Mouse (Mus musculus) neural tube, embryonic 13.5 days (tissue): Measurements from ENCODE around the gene Adamts6. TPM values are rescaled to one million over a fixed set of nuclear protein-coding genes. Genes with fewer than 3 reads are reported as not detected.

Experiments
- ATAC-seq: fragments of 200-750 bp; cut with Nextera tagmentation; 2 replicates; pipeline ENCODE4 v1.8.0; 2017; ENCODE audit warnings: low read depth, mild to moderate bottlenecking, moderate TSS enrichment, moderate library complexity
- H3K27ac ChIP-seq: fragments of 300-500 bp; sonication (generic); replicated peaks from 2 replicates; pipeline ENCODE4 v1.5.1; 2015; ENCODE audit warnings: moderate library complexity, mild to moderate bottlenecking, inconsistent platforms
- H3K27me3 ChIP-seq: fragments of 300-500 bp; sonication (generic); 2 replicates; pipeline ENCODE4 v1.6.1; 2015; ENCODE audit warnings: mild to moderate bottlenecking, inconsistent platforms
- H3K36me3 ChIP-seq: fragments of 300-500 bp; sonication (generic); 2 replicates; pipeline ENCODE4 v1.6.1; 2015; ENCODE audit warnings: mild to moderate bottlenecking, inconsistent platforms
- H3K4me1 ChIP-seq: fragments of 300-500 bp; sonication (generic); replicated peaks from 2 replicates; pipeline ENCODE4 v1.6.1; 2015; ENCODE audit warnings: inconsistent platforms
- H3K4me2 ChIP-seq: fragments of 300-500 bp; sonication (generic); 2 replicates; pipeline ENCODE4 v1.6.1; 2015; ENCODE audit warnings: inconsistent platforms, mild to moderate bottlenecking, moderate library complexity
- H3K4me3 ChIP-seq: fragments of 300-500 bp; sonication (generic); 2 replicates; pipeline ENCODE4 v1.5.1; 2015; ENCODE audit warnings: mild to moderate bottlenecking, inconsistent platforms
- H3K9ac ChIP-seq: fragments of 300-500 bp; sonication (generic); 2 replicates; pipeline ENCODE4 v1.6.1; 2015; ENCODE audit warnings: moderate library complexity, mild to moderate bottlenecking, inconsistent platforms
- H3K9me3 ChIP-seq: fragments of 300-500 bp; sonication (generic); 2 replicates; pipeline ENCODE4 v1.6.1; 2016; ENCODE audit warnings: inconsistent platforms
- WGBS: fragments of 180-500 bp; shearing (Covaris S2); methylation state at CpG from one replicate; pipeline ENCODE4 v1.1.7; 2015; 5-methylcytosine and 5-hydroxymethylcytosine counted together
- polyA plus RNA-seq: library from polyadenylated mRNA; unstranded; fragments of >200 nt; fragmentation: Nextera tagmentation; extraction: Ambion mirVana; gene quantifications from 2 replicates; pipeline ENCODE4 v1.2.1, GENCODE M21; 2015

The Adamts6 gene
- polyA plus RNA-seq, 1 experiment from 2014 or later, result 1.0 TPM

DNA sequence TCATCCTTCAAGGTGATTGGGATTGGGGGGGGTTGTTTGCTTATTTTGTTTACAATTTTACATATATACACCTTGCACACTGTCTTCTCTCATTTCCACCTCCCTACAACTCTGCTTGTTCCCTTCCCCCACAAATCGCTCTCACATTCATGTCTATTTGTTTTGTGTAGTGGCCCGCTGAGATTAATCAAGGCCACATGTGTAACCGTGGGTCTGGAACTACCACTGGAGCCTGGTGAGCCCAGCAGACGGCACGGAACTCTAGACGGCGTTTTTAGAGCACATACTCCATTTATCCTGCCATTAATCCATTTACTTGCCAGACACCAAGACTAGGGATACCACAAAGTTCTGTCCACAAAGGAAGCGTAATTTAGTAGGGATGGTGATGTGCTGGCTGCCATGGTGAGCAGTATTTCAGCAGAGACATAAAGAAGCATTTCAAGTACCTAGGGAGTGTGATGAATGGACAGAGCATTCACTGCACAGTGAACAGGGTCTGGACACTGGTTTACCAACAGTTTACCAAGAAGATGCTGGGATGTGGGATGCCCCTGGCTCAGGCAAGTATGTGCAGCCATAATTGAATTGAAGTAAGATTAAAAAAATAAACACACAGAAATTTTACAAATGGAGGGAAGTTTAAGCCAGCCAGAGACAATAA lies 194.9 kb downstream of the Adamts6 start:
- Histone ChIP-seq H3K36me3 (no peaks in the 10 kb centered on the region), H3K27ac (no peak overlapping the region), H3K9ac (no peak overlapping the region), H3K4me1 (no peaks in the 10 kb centered on the region; the same call in 1 of the 2 replicates), H3K4me2 (no peak overlapping the region), H3K27me3 (no peaks in the 10 kb centered on the region), H3K9me3 (no peaks in the 10 kb centered on the region), H3K4me3 (no peak overlapping the region)
- peak; percentile 61 for ATAC-seq
- 59% methylated on average over 8 of the region's 8 CpGs for WGBS

DNA sequence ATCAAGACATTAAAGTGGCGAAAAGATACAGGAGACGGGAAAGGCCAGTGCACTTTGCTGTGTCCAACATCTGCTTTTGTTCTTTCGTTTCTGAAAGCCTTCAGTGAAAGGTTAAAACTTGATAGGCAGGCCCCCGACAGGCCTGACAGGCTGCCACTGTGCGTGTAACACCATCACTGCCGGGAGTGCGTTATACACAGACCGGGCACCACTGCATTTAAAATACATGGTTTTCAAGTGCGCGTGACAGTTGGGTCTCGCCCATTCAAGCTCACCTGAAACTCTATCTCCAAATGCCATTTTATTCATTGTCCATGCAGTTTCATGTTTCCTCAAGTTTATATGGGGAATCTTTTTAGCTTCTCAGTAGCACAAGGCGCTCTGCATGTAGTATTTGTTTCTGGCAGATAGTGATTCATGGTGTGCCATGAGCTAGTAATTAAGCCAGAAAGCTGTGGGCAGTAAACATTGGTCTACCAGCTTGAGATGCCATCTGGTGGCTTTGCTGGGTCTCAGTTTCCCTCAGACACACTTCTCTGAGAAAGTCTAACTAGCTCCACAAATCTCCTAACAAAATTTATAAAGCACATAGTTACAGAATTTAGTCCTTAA lies 195.6 kb downstream of the Adamts6 start:
- Histone ChIP-seq H3K4me1 (no peaks in the 10 kb centered on the region; the same call in 1 of the 2 replicates), H3K4me2 (no peak overlapping the region), H3K27me3 (no peaks in the 10 kb centered on the region), H3K27ac (no peak overlapping the region), H3K4me3 (no peak overlapping the region), H3K9ac (no peak overlapping the region), H3K36me3 (no peaks in the 10 kb centered on the region), H3K9me3 (no peaks in the 10 kb centered on the region)
- WGBS, result 87% methylated on average over 12 of the region's 12 CpGs
- no peak for ATAC-seq

DNA sequence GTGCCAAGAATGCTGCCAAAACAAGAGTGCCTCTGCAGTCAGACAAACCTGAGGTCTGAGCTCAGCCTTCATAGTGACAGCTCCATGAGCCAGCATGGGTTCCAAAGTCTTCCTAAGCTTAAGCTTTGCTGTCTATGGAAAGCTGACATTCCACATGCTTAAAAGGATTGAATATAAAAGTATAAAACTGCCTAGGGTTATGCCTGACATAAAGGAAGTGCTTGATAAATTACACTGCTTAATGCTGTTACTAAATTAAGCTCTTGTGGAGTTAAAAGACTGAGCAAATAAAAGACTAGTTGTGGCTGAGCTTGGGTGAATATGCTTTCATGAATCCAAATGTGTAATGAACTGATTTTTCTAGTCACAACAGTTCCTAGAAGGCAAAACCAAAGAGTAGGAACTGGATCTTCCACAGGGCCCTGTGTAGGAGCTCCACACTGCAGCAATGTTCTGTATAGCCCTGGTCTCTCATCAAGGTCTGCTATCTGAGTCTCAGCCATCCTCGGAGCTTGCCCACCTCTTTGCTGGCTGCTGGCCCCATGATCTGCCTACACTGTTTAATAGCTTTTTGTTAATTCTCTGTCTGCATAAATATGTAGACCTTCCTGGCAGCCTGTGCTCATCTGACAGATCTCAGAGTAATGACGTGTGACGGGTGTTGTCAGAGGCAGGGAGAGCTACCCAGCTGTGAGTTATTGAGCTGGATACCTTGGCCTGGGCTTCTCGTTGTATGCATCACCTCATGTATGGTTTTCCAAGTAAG lies 203.6 kb downstream of the Adamts6 start:
- ATAC-seq, result peak; percentile 47; the same call in 1 of the 2 replicates
- WGBS, result 62% methylated on average over 4 of the region's 4 CpGs
- Histone ChIP-seq H3K4me3 (no peak overlapping the region), H3K36me3 (no peaks in the 10 kb centered on the region), H3K9me3 (no peaks in the 10 kb centered on the region), H3K27ac (no peak overlapping the region), H3K4me1 (no peaks in the 10 kb centered on the region; the same call in 1 of the 2 replicates), H3K4me2 (no peak overlapping the region), H3K27me3 (no peaks in the 10 kb centered on the region), H3K9ac (no peak overlapping the region)

DNA sequence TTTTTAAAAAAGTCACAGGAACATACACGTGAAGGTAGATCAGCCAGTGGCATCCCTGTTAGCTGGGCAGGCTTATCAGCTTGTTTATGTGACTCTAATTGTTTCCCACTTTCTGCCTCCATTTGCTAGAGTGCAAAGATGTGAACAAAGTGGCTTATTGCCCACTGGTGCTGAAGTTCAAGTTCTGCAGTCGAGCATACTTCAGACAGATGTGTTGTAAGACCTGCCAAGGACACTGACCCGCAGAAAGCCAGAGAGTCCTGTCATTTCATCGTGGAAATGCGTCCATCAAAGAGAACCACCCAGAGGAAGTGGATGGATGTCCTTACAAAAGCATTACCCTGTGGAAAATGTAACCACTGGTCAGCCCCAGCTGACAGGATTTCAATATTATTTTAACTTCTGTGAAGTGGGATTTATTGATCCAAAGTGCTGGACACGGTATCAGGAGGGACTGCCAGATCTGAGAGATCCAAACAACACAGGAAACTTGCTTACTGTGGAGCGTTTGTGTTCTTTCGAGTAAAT lies 205.9 kb downstream of the Adamts6 start:
- Histone ChIP-seq H3K27me3 (no peaks in the 10 kb centered on the region), H3K9ac (no peak overlapping the region), H3K4me1 (no peaks in the 10 kb centered on the region; the same call in 1 of the 2 replicates), H3K4me2 (no peak overlapping the region), H3K4me3 (no peak overlapping the region), H3K27ac (no peak overlapping the region), H3K9me3 (no peaks in the 10 kb centered on the region), H3K36me3 (no peaks in the 10 kb centered on the region)
- ATAC-seq, result no peak
- WGBS, result 75% methylated on average over 8 of the region's 8 CpGs

DNA sequence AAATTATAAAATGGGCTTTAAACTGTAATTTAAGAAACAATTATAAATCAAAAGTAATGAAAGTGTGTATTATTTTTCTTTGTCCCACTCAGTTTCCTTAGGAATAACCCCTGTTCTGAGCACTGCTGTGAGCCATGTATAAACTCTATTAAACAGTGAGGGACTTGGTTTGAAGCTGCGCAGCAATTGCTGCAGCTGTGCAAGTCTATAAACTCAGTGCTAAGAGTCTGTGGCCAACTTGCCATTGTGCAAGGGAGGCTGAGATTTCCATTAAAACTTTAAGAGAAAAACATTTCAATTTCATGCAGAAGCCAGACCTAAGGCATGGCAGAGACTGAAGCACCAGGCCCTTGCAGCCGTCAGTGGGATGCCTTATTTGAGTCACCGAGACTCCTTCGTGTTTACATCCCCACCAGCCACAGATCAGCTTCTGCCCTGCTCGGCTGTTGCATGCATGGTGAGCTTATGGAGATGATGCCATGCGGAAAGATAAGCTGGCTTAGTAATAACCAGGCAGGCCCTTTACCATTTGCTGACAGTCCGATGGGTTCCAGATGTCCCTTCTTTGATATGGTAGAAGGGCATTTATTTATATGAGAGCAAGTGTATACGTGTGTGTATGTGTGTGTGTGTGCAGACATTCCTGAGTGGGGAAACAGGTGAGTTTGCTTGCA lies 206.7 kb downstream of the Adamts6 start:
- H3K9me3 ChIP-seq, result no peaks in the 10 kb centered on the region
- H3K4me3 ChIP-seq, result no peak overlapping the region
- no peak overlapping the region for H3K9ac ChIP-seq
- no peak for ATAC-seq
- H3K4me1 ChIP-seq, result no peaks in the 10 kb centered on the region; the same call in 1 of the 2 replicates
- no peak overlapping the region for H3K27ac ChIP-seq
- no peaks in the 10 kb centered on the region for H3K36me3 ChIP-seq
- no peaks in the 10 kb centered on the region for H3K27me3 ChIP-seq
- WGBS, result 77% methylated on average over 8 of the region's 8 CpGs
- no peak overlapping the region for H3K4me2 ChIP-seq

DNA sequence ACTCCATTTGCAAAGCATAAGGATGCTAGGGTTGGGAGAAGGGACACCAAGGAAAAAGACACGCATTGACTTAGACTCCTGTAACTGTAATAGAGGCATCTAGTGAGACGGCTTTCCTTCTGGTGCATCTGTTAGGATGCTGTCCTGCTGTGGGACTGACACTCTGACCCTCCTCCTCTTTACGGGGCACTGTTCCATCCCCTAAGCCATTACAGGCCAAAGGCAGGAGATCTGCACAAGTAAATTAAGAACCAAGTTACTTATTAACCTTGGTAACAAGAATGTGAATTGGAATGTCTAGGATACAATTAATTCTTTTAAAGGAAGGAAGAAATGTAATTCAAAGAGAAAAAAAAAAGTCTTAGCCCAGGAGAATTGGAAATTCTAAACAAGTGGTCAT lies 210.0 kb downstream of the Adamts6 start:
- no peaks in the 10 kb centered on the region for H3K9me3 ChIP-seq
- 32% methylated on average over 3 of the region's 3 CpGs for WGBS
- no peak overlapping the region for H3K4me3 ChIP-seq
- no peak overlapping the region for H3K4me2 ChIP-seq
- H3K4me1 ChIP-seq, result no peaks in the 10 kb centered on the region
- no peak for ATAC-seq
- H3K9ac ChIP-seq, result no peak overlapping the region
- H3K36me3 ChIP-seq, result no peaks in the 10 kb centered on the region
- no peak overlapping the region for H3K27ac ChIP-seq
- H3K27me3 ChIP-seq, result no peaks in the 10 kb centered on the region

DNA sequence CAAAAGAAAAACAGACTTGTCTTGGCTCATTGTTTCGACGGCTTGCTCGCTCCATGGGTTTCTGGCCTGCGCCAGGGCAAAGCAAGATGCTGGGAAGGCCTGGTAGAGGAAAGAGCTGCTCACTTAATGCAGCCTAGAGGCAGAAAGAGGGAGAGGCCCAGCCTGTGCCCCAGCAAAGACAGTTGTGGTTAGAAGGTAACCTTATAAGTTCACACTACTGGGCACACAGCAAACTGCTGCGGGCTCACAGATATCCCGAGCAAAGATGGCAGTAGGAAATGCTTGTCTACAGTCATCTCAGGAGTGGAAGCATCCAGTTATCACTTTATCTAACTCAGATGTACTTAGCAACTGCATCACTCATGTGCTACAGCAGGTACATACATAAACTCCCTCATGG lies 211.0 kb downstream of the Adamts6 start:
- Histone ChIP-seq H3K27me3 (no peaks in the 10 kb centered on the region), H3K4me2 (no peak overlapping the region), H3K9ac (no peak overlapping the region), H3K4me1 (no peaks in the 10 kb centered on the region), H3K27ac (no peak overlapping the region), H3K9me3 (no peaks in the 10 kb centered on the region), H3K36me3 (no peaks in the 10 kb centered on the region), H3K4me3 (no peak overlapping the region)
- WGBS, result 97% methylated on average over 6 of the region's 6 CpGs
- ATAC-seq, result no peak

DNA sequence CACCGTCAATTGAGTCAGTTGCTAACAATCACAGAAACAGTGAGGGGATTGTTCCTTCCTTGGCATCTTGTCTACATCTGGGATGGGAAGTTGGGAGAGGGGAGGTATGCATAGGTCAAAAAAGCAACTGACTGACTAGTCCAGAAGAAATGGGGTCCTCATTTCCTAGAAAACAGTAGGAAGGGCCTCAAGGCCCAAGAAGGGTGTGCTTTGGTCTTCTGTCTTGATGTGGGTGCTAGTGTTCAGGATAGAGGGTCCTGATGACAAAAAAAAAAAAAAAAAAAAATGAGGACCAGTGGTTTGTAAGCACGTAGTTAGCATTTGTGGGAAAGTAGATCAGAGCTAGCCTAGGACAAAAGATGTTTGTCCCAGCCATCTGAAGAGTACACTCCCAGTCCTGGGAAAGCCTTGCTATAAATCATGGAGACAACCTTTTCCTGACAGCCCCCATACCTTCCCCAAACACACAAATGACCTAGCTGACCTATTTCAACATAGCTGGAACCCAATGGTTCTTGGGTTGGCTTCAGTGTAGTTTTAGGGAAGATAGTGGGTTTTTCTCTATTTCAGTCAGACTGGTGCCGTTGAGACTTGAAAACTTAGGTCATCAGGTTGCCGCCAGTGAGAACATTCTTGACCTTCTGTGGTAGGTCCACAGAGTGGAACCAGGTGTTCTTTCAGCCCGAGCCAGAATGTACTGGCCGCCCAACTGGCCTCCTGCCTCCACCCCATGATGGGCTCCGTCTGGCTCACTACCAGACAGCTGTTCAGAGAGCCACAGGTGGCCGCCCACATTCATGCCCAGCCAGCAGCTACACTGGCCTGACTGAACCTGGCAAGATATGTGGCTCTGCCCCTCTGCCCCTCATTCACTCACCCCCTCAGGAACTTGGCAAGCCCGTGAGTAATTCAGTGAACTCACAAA lies 211.7 kb downstream of the Adamts6 start:
- WGBS, result 77% methylated on average over 9 of the region's 9 CpGs
- Histone ChIP-seq H3K4me1 (no peaks in the 10 kb centered on the region), H3K27ac (no peak overlapping the region), H3K9me3 (no peaks in the 10 kb centered on the region), H3K4me2 (no peak overlapping the region), H3K27me3 (no peaks in the 10 kb centered on the region), H3K4me3 (no peak overlapping the region), H3K9ac (no peak overlapping the region), H3K36me3 (no peaks in the 10 kb centered on the region)
- ATAC-seq, result no peak

DNA sequence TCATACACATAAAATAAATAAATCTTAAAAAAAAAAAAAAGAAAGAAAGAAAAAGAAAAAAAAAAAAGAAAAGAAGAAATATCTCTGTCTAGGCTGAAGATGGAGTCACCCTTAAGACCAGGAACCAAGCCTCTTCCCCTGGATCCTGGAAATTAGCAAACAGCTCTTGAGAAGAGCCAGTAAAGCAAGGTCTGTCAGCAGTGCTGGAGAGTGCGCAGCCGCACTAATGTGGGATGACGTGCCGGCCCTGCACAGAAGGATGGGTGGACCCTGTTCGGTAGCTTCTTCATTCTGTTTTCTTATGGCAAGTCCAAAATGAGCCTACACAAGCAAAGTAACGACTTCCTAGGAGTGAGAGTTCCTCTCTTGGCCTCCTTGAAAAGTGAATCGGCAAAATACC lies 214.8 kb downstream of the Adamts6 start:
- H3K27me3 ChIP-seq, result no peaks in the 10 kb centered on the region
- no peak overlapping the region for H3K4me3 ChIP-seq
- H3K9ac ChIP-seq, result no peak overlapping the region
- H3K36me3 ChIP-seq, result no peaks in the 10 kb centered on the region
- H3K27ac ChIP-seq, result no peak overlapping the region
- no peak overlapping the region for H3K4me2 ChIP-seq
- no peak for ATAC-seq
- 92% methylated on average over 7 of the region's 7 CpGs for WGBS
- H3K9me3 ChIP-seq, result no peaks in the 10 kb centered on the region
- no peaks in the 10 kb centered on the region for H3K4me1 ChIP-seq

DNA sequence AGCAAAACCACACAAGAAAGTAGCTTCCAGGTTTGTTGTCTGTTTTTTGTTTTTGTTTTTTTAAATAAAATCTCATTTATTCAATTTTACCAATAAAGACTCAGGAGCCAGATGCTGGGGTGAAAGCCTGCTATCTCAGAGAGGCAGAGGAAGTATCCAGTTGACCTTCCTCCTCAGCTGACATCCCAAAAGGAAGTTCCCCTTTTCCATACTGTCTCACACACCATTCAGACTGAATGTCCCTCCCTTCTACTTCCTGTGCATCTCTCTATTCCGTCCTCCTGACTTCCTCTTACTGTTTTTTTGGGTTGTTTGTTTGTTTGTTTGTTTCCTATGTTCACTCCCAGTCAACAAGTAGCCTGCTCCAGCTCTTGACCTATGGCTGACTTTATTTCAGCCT lies 216.4 kb downstream of the Adamts6 start:
- ATAC-seq, result no peak
- H3K4me1 ChIP-seq, result no peaks in the 10 kb centered on the region
- H3K9me3 ChIP-seq, result no peaks in the 10 kb centered on the region
- no peak overlapping the region for H3K4me3 ChIP-seq
- H3K27me3 ChIP-seq, result no peaks in the 10 kb centered on the region
- H3K36me3 ChIP-seq, result no peaks in the 10 kb centered on the region
- H3K4me2 ChIP-seq, result no peak overlapping the region
- no peak overlapping the region for H3K27ac ChIP-seq
- H3K9ac ChIP-seq, result no peak overlapping the region
- WGBS, result 65% methylated on average over 1 of the region's 1 CpGs

DNA sequence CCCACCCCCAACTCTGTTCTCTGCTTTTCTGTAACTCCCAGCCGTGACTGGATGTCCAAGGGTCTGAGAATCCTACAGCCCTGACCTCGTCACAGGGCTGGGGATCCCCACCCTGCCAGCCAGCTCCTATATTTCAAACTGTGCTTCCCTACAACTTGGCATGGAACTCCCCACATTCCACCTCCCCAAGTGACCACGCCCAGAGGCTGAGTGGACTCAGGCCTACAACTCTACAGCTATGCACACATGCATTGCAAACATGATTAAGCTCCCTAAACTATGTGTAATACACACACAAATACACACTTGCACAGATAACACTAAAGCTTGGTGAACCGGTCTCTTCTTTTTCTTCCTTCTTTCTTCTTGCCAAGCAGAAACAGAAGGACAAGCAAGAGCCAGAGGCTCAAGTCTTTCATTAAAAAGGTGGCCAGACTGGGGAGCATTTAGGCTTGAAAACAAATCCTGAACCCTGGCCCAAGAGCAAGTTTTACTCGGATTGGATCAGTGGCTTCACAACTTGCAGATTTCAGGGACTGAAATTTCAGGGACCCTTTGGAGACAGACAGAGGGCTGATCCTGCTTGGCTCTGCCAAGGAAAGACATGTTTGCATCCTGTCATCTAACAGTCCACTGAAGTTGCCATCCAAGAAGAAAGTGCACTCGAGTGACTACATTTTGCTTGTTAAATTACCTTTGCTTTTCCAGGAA lies 218.7 kb downstream of the Adamts6 start:
- Histone ChIP-seq H3K36me3 (no peaks in the 10 kb centered on the region), H3K9ac (no peak overlapping the region), H3K27ac (no peak overlapping the region), H3K4me2 (no peak overlapping the region), H3K4me3 (no peak overlapping the region), H3K4me1 (no peaks in the 10 kb centered on the region), H3K9me3 (no peaks in the 10 kb centered on the region), H3K27me3 (no peaks in the 10 kb centered on the region)
- no peak for ATAC-seq
- 85% methylated on average over 6 of the region's 6 CpGs for WGBS
